Mouse (Mus musculus) lung, postnatal 14 days (tissue): ENCODE measurements at regions not wholly inside any gene's neighbourhood (a gene's known extent, or its start where the extent isn't known, plus 50 kb on each side); places are given as distances from the start of the nearest gene placed in this dataset.

Experiments
- DNase-seq: peaks from one replicate; pipeline ENCODE4 v3.0.0; 2021

DNA sequence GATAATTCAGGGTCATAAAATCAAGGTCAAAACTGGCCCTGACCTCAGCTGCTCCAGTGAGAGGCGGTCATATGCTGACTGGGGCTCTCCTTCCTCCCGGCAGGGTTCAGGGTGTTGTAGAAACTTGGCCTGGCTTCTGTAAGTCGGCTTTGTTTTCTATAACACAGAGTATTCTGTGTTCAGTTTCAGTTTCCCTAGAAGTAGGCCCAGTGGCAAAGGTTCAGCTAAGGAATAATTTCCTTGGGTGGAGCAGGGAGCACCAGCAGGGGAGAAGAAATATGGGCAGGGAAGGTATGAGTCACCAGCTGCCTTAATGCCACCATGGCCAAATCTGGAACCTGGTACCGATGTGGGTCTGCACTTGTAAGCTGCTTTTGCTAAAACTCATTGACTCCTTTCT is 153.5 kb downstream of the Hibadh start:
- DNase-seq = no peak

DNA sequence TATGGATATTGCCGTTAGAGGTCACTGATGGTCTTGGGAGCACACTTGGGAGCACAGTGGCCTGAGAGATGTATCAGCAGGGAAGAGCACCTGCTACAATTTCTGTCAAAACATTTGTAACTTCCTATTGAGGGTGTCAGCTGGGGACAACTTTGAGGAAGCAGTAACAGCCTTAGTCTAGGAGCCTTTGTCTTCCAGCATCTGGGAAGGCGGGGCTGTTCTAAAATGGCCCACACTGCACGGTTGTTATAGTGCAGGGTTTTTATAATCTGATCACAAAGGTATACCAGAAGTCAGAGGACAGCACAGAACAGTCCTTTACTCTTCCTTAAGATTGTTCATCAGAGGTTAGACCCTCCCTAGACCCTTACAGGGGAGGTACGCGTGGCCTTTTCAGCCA is 152.3 kb downstream of the Hibadh start:
- DNase-seq = no peak

DNA sequence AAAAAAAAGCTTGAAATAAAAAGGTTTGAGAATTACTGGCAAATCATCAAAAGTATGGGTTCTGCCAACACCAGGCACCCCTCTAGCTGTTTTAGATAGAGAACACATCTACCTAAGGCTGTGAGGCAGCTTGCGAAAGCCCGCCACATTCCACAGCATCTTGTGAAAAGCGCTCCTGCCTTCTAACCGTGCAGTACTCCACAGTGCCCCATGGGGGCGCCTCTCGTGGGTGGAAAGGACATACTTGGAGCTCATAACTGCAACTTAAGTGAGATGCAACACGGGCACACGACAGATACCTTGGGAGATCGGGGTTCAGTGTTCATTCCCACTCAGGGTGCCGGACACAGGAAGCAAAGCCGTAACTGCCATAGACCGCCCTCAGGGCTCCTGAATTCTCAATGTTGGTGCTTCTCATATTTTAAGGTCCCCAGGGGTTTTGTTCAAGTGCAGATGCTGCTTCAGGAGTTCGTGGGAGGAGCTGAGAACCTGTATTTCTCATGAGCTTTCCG is 149.9 kb downstream of the Hibadh start:
- no peak for DNase-seq

DNA sequence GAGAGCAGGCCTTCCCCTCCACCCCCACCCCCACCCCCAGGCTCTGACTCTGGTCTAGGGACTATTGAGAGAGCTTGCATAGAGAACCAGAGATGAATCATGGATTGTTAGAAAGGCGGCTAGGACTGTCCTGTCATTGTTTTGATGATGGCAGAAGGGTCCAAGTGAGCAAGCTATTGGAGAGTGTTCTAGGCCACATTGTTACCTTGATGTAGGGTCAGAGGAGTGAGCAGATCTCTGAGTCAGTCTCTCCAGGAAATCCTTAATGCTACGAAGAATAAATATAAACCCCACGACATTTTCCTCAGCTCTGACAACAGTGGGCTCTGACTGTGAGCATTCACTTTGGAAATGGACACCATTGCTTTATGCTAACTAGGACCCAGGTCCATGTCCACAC is 144.9 kb downstream of the Hibadh start:
- DNase-seq = no peak

GRCm38 (mm10) chr6:52495855-52496254 is 144.3 kb downstream of the Hibadh start:
- no peak for DNase-seq
